8 mouse cellular contexts compared by ENCODE assay signal in genomic region chr5:147323237-147323917, GRCm38 (mm10). TPM values are rescaled to one million over a fixed set of nuclear protein-coding genes. Genes with fewer than 3 reads are reported as not detected.
DNase-seq lines count a peak whose midpoint lies in the region; ATAC-seq lines count a peak whose summit lies in the region.

No protein-coding gene starts in this region.

- no peak for ATAC-seq in frontal cortex, adult (ENCODE audit: low TSS enrichment)

- peak; percentile 45 to 57 for DNase-seq in frontal cortex, postnatal 25 days (ENCODE audit: low spot score in 2 of 2)
- peak; percentile 79 for DNase-seq in T-cell, adult 2 months (ENCODE audit: low spot score)
- peak; percentile 78 to 87 for DNase-seq in cerebellum, postnatal 14 days
- DNase-seq in heart, adult 8-10 months (ENCODE audit: low spot score): peak; percentile 53
- DNase-seq in kidney, postnatal 4 days: peak; percentile 85
- DNase-seq in lung, postnatal 10 days: peak; percentile 77
- peak; percentile 52 to 81 for DNase-seq in spleen, adult 18-20 months

RNA-seq across cellular contexts. Expression of gene Urad, which starts 1.1 kb away (rescaled TPM):
- total RNA-seq in heart, adult 8-10 months (2022): not detected

RNA-seq across cellular contexts. Expression of gene Cdx2, which starts 16.3 kb away (rescaled TPM):
- total RNA-seq in heart, adult 8-10 months (2022): not detected

RNA-seq across cellular contexts. Expression of gene Pdx1, which starts 53.6 kb away (rescaled TPM):
- total RNA-seq in heart, adult 8-10 months (2022): not detected
